Mouse (Mus musculus) thymus, adult 2 months (tissue): Measurements from ENCODE around the gene Paf1. TPM values are rescaled to one million over a fixed set of nuclear protein-coding genes. Genes with fewer than 3 reads are reported as not detected.

ENCODE experiments used
- DNase-seq: peaks from one replicate; pipeline ENCODE4 v3.0.0; 2021
- H3K27ac ChIP-seq: fragments of 200-500 bp; 2 replicates; pipeline ENCODE4 v1.5.1; 2012; ENCODE audit warnings: low read length, control low read depth; ENCODE audit not compliant: control insufficient read depth, insufficient read depth
- H3K27me3 ChIP-seq: fragments of 200-500 bp; 2 replicates; pipeline ENCODE4 v1.6.1; 2012; ENCODE audit warnings: mild to moderate bottlenecking, low read length, moderate library complexity, mixed read lengths; ENCODE audit not compliant: control insufficient read depth, insufficient read depth
- H3K36me3 ChIP-seq: fragments of 200-500 bp; 2 replicates; pipeline ENCODE4 v1.6.1; 2012; ENCODE audit warnings: mild to moderate bottlenecking, low read length, moderate library complexity; ENCODE audit not compliant: control insufficient read depth, insufficient read depth
- H3K4me1 ChIP-seq: fragments of 200-500 bp; replicated peaks from 2 replicates; pipeline ENCODE4 v1.6.1; 2012; ENCODE audit warnings: low read length; ENCODE audit not compliant: control insufficient read depth, insufficient read depth
- H3K4me3 ChIP-seq: fragments of 200-500 bp; 2 replicates; pipeline ENCODE4 v1.5.1; 2012; ENCODE audit warnings: mild to moderate bottlenecking, low read length, control low read depth, moderate library complexity; ENCODE audit not compliant: control insufficient read depth, insufficient read depth
- CTCF ChIP-seq: fragments of 200-500 bp; IDR thresholded peaks from 2 replicates; pipeline ENCODE4 v1.5.1; 2012; ENCODE audit warnings: mild to moderate bottlenecking, control low read depth, low read length, moderate library complexity, borderline replicate concordance; ENCODE audit not compliant: control insufficient read depth, poor library complexity, insufficient read depth; ENCODE audit errors: extremely low read depth
- POLR2A ChIP-seq: fragments of 200-500 bp; IDR thresholded peaks from 2 replicates; pipeline ENCODE4 v1.6.1; 2012; ENCODE audit warnings: mild to moderate bottlenecking, low read length, control low read depth, moderate library complexity; ENCODE audit not compliant: control insufficient read depth, poor library complexity, insufficient read depth; ENCODE audit errors: extremely low read depth
- WGBS: fragments of 180-500 bp; shearing (Covaris S2); methylation state at CpG from one replicate; pipeline ENCODE4 v1.1.7; 2018; 5-methylcytosine and 5-hydroxymethylcytosine counted together
- polyA plus RNA-seq: library from polyadenylated mRNA; depleted of rRNA; stranded (reverse); fragments of >200 nt; gene quantifications from 2 replicates; pipeline ENCODE4 v1.2.3, GENCODE M21; 2012

Gene Paf1
- polyA plus RNA-seq, 1 experiment = 146 TPM

DNA sequence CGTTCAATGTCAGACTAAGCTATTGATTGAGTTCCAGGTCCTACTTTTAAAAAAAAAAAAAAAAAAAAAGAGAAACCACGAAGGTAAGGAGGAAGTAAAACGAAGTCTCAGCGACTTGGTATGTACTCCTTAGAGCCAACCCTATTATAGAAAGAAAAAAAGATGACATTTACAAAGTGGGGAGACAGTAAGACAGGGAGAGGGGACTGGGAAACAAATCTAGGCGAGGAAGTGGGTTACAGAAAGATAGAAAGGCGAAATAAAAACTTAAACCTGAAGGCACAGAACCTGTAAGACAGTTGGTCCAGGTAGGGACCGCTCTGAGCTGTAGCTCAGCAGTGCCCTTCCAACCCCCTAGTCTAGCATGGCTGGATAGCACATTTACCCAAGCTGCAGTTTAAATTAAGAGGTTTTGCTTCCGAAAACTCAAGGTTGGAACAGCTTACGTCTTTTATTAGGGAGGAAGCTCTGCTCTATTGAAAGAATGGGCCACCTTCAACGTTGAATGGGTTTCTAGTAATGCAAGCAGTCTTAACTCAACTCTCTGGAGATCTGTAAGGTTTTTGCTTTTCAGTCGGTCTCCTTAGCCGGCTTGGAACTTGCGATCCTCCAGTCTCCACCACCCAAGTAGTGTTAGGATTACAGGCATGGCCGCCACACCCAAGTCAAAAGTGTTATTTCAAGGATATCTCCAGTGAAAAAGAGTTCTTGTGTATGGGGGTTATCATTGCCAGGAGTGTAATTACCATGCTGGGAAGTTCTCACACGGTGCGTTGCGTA, 12.3 kb upstream of the Paf1 start, which contains the start of gene Zfp36:
Gene Zfp36 (minus strand): TSS at position 17 of the 780 bp plus-strand sequence.
- no peak for DNase-seq
- 28% methylated on average over 17 of the region's 17 CpGs for WGBS
- Histone ChIP-seq H3K27me3 (no peaks in the 10 kb centered on the region), H3K27ac (peak within 1 kb of the TSS; percentile 98), H3K4me3 (peak within 1 kb of the TSS; percentile 72), H3K36me3 (peaks cover 13% of the 10 kb centered on the region), H3K4me1 (peaks cover 65% of the 10 kb centered on the region)
- TF ChIP-seq CTCF (no peak), POLR2A (no peak)

DNA sequence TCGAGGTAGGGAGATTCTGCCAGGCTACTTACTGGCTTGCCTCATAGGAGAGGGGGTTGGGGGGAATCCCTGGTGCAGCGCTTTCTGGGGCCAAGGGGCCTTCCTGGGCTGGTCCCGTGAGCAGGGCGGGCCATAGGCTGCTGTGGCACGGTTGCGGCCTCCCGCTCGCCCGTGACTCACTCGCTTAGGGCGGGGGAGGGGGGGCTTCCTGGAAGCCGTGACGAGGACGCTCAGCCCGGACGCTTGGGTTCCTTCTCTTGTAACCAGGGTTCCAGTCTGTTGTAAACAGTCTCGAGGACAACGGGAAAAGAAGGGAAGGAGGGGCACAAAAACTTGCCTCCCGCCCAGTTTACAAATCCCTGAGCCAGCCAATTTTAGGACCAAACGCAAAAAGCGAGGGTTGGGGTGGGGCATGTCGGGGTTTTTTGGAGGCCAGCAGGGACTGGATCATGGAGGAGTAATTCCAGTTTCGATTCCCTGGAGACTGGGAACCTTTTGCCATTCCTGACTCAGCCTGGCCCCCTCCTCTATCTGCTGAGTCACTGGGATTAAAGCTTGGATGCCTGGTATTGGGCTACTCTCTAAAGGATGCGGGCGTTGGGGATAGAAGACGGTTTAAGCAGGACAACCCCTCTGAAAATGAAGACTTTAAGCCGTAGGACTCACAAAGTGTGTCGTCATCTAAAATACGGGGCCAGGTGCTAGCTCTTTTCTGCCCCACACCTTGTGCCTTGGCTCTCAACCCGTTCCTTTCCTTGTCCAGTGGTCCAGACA, 11.5 kb upstream of the Paf1 start:
- Histone ChIP-seq H3K4me3 (peak overlapping the region; percentile 42), H3K27me3 (no peaks in the 10 kb centered on the region), H3K36me3 (peaks cover 13% of the 10 kb centered on the region), H3K27ac (peak overlapping the region; percentile 98), H3K4me1 (peaks cover 72% of the 10 kb centered on the region)
- TF ChIP-seq CTCF = no peak
- 0 out of 2 replicates have a peak, but pooled peaks have one; percentile 54 for TF ChIP-seq POLR2A
- 1% methylated on average over 30 of the region's 30 CpGs for WGBS
- DNase-seq = peak; percentile 85

DNA sequence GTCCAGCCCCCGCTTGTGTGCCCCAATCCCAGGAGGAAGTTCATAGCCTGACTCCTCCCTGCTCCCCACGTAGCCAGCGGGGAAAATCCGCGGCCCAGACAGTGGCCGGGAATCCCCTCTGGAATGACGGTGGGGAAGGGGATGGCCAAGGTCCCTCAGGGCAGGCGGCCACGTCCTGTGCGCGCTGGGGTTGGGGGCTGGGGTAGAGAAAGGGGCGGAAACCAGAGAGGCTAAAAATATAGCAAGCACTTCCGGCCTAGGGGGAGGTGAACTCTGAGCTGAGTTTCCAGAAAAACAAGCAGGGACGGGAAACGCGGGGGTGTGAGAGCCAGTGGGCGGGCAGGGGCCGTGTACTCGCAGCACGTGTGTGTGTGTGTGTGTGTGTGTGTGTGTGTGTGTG, 10.8 kb upstream of the Paf1 start:
- WGBS = under 1% methylated on average over 20 of the region's 20 CpGs
- Histone ChIP-seq H3K36me3 (peaks cover 13% of the 10 kb centered on the region), H3K4me1 (peaks cover 71% of the 10 kb centered on the region), H3K27me3 (no peaks in the 10 kb centered on the region), H3K27ac (peak overlapping the region; percentile 98), H3K4me3 (peak overlapping the region; percentile 42)
- DNase-seq = peak; percentile 94
- TF ChIP-seq CTCF (no peak), POLR2A (peak; percentile 66)

DNA sequence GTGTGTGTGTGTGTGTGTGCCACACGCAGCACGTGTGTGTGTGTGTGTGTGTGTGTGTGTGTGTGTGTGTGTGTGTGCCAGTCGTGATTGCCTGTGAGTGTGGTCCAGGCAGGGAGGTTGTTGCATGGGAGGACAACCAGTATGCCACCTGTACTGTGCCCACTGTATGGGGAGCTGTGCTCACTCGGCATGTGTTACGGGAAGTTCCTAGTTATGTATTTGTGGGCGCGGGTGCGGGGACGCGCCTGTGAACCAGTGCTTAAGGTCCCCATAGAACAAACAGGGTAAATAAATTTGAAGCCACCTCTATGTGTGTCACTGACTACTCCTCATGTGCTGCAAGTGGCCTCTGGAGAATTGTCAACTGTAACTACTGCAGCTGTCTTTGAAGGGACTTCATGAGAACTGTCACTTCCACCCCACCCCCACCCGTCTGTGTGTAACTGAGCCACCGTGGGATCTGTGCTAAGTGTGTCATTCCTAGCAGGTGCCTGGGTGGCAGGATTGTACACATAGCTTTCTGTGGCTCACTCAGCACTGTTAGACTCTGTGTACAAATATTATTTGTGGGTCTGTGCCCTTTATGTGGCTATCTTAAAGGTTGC, 10.3 kb upstream of the Paf1 start:
- peaks cover 67% of the 10 kb centered on the region for H3K4me1 ChIP-seq
- no peak for DNase-seq
- H3K27me3 ChIP-seq = no peaks in the 10 kb centered on the region
- H3K36me3 ChIP-seq = peaks cover 8% of the 10 kb centered on the region
- peak overlapping the region; percentile 98 for H3K27ac ChIP-seq
- 0% methylated on average over 10 of the region's 12 CpGs for WGBS
- TF ChIP-seq CTCF = no peak
- no peak; the same call in 1 of the 2 replicates for TF ChIP-seq POLR2A
- H3K4me3 ChIP-seq = peak overlapping the region; percentile 39

DNA sequence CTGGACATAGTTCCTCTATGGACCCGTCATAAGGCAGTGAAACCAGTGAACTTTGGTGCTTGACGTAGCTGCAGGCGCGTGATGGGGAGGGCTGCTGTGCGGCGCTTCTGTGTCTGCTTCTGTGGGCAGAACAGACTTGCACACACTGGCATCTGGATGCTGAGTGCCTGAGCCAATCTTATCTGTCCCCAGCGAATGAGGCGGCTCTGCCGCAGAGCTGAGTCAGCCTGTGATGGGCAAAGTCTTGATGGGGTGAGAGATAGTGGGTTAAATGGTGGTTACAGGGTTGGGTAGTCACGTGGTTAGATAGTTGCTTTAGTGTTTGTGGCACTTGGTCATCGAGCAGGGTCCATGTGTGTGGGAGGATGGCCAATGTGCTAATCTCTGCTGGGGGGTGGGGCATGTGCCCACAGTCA, 9.8 kb upstream of the Paf1 start:
- H3K4me1 ChIP-seq = peaks cover 63% of the 10 kb centered on the region
- WGBS = under 1% methylated on average over 11 of the region's 11 CpGs
- peak; percentile 67 for DNase-seq
- H3K27me3 ChIP-seq = no peaks in the 10 kb centered on the region
- H3K36me3 ChIP-seq = peaks cover 3% of the 10 kb centered on the region
- peak overlapping the region; percentile 98 for H3K27ac ChIP-seq
- H3K4me3 ChIP-seq = 0 out of 2 replicates have a peak overlapping the region, but pooled peaks have one; percentile 2
- TF ChIP-seq CTCF (no peak), POLR2A (peak; percentile 66; the same call in 1 of the 2 replicates)

DNA sequence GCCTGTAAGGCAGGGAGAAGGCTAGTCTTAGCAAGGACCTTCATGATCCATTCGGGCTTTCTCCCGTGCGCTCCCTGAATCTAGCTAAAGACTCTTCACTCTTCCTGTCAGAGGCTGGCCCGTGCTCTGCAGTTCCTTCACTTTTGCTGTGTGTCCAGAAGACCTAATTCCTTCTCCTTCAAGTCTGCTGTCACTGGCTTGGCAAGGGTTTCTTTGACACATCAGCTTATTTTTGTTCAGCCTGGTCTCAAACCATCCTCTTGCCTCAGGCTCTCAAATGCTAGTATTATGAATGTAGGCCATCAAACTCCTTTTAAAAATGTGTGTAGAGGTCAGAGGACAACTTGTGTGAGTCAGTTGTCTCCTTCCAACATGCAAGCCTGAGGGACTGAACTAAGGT, 9.1 kb upstream of the Paf1 start:
- Histone ChIP-seq H3K36me3 (no peaks in the 10 kb centered on the region), H3K4me1 (peaks cover 63% of the 10 kb centered on the region), H3K27ac (peak overlapping the region; percentile 98), H3K27me3 (no peaks in the 10 kb centered on the region), H3K4me3 (no peak overlapping the region)
- TF ChIP-seq CTCF = no peak
- WGBS = 50% methylated on average over 4 of the region's 4 CpGs
- DNase-seq = no peak
